Mouse (Mus musculus) retina, adult 2 months (tissue): ENCODE results near the gene Mrvi1.

Source experiments
- DNase-seq: peaks from one replicate; pipeline ENCODE4 v3.0.0-alpha.2; 2012; ENCODE audit warnings: low read depth, low spot score

Gene Mrvi1

DNA sequence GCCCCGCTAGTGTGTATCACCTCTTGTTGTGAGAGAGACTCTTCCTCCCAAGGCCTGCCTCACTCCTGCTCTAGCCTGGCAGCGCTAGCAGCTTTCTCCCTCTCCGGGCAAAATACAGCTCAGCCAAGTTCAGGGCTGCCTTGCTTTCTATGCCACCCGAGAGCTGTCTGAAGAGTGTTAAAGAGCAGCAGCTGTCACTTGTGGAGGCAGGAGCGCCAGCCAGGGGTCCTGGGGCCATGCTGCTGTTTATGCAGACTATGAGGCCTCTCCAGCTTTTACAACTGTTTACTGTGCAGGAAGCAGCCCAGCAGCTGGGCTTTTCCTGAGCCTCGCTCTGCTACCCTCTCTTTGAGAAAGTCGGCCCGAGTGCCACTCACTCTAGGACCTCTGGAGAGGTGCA lies 1.2 kb downstream of the Mrvi1 start:
- no peak for DNase-seq

DNA sequence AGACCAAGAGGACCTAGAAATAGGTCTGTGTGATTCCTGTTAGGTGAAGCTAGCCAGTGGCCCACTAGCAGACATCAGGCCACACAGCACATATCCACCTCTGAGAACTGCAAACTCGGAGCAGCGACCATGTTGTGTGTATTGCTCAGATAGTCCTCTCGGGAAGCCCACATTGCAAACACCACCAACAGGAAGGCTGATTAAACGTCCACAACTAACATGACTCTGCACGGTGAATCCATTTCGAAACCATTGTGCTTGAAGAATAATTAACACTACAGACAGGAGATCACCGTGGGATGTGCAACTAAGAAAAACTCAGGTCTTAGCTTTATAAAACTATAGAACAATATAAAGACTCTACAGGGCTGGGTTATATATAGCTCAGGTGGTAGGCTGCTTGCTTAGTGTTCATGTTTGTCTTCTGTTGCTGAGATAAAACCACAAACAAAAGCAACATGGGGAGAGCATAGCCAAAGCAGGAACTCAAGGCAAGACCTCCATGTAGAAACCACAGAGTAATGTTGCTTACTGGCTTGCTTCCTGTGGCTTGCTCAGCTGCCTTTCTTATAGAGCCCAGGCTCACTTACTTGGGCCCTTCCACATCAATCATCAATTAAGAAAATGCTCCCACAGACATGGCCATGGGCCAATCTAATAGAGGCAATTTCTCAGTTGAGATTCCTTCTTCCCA lies 4.4 kb downstream of the Mrvi1 start:
- no peak for DNase-seq

DNA sequence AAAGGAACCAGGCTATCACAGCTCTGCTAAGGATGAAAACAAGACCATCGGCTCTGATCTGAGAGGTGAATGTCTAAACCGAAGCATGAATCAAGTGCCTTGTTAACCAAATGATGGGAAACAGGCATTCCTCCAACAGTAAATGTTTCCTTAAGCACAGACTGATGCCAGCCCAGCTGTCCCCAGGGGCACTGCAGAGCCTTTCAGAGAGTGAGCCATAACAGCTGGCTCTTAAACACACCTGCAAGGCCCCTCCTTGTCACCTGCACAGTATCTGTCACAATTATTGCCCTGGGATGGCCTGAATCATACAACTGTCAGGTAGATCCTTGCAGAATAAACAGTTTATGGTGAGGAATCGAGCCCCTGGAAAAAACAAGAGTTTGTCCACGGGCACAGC lies 8.8 kb downstream of the Mrvi1 start:
- DNase-seq, result no peak

DNA sequence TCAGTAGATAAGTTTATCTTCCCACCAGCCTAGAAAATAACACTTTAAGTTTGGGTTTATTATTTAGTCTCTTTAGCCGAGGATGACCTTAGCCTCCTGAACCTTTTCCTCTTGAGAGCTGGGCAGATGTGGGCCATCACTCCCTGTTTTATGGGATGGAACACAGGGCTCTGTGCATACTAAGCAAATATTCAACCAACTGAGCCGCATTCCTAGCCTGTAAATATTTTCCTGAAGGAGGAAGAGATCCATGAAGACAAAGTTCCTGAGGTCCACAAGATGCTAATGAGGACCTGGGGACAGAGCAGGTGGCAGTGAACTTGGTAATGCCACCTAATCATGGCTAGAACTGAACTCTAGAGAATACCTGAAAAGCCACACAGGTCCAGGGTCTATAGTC lies 9.5 kb downstream of the Mrvi1 start:
- no peak for DNase-seq

DNA sequence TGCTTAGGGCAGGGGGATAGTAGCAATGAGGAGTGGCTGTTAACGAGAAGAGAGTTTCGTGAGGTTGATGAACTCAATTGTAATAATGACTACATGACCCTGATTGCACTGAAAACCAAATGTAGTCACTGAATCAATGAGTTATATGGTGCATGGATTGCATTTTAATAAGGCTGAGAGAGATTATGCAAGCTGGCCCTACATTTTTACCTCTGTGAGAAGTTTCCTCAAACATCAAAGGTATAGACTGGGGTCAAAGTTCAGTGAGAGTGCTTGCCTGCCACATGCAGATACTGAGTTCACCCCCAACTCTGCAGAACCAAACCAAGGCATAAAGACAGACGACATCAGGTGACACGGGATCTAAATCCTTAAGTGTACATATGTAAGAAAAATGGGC lies 14.9 kb downstream of the Mrvi1 start:
- DNase-seq, result no peak

DNA sequence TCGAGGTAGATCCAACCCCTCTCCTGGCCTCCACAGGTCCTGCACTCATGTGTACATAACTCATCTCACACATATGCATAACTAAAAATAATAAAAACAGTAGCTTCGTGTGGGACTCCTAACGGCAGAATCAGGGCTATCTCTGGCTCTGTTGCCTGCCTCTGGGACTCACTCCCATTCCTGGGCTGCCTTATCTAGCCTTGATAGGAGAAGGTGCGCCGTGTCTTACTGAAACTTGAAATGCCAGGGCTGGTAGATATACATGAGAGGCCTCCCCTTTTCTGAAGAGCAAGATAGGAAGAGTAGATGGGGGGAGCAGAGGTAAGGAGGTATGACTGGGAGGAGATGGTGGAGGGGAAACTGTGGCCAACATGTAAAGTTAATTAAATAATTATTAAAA lies 15.4 kb downstream of the Mrvi1 start:
- no peak for DNase-seq

DNA sequence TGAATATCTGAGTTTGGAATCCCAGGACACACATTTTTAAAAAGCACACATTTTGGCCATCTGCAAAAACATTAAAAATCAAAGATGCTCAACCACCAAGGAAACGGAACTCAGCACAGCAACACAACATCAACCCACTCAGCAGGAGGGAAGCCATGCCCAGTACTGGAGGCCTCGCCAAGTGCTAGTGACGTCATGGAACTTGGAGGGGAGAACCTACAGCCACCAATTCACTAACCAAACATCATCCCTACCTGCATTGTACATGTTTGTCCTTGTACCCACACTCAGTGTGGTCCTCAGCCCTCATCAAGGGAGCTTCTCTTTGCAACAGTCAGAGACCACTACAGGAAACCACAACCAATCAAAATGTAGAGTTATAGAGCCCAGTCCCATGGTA lies 16.9 kb downstream of the Mrvi1 start:
- no peak for DNase-seq

DNA sequence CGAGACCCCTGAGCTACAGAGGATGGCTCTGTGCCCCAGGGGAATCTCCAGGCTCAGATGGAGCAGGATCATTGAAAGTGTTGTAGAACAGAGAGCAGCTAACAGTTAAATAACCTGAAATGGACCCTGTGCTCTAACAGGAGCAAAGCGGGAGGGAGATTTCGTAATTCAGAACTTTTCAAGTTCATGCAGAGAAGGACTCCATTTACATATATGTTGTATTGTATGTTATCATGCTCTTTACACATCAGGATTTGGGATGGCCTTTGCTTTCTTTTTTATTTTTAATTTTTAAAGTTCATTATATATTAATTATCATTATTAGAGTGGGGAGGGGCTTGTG lies 18.6 kb downstream of the Mrvi1 start:
- DNase-seq, result no peak

DNA sequence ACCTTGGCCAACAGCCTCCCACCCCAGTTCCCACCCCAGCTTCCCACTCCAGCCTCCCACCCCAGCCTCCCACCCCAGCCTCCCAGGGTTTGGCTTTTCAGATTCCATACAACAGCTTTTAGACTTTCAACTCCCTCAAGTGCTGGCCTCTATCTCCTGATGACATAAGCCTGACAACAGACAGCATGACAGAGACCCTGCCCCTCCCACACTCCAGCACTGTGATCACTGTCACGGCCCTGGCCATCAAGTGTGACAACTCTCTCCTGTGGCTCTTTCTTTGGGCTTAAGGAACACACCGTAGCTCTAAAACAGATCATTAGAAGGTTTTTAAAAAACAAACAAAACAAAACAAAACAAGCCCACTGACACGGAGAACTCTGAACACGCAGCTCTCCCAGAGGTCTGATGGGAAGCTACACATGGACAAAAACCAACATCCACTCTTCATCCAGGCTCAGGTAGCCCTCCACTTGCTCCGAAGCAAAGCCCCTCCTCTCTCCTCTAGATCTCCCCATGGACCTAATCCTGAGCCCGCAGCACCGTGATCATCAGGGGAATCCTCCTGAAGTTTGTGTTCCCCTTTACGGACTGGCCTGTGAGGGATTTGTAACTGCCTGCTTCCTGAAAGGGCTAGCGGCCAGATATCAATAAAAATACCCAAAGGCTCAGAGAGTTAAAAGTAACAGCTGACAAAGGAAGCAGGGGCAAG lies 19.2 kb downstream of the Mrvi1 start:
- DNase-seq, result no peak

DNA sequence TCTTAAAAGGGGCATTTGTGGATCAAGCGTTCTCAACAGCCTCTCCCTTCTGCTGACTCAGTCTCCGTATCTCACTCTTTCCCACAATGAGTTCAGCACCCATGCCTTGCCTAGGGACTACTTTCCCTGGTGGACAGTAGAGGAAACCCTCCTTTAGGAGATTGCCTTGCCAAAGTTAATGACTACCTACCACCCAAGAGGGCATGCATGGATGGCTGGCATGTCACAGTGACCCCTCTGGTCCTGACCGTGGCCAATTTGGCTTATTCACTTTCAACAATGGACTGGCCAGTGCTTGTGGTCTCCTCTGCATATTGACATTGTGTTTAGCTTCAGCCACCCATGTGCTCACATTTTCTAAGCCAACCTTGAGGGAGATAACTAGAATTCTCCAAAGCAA lies 19.8 kb downstream of the Mrvi1 start:
- no peak for DNase-seq

DNA sequence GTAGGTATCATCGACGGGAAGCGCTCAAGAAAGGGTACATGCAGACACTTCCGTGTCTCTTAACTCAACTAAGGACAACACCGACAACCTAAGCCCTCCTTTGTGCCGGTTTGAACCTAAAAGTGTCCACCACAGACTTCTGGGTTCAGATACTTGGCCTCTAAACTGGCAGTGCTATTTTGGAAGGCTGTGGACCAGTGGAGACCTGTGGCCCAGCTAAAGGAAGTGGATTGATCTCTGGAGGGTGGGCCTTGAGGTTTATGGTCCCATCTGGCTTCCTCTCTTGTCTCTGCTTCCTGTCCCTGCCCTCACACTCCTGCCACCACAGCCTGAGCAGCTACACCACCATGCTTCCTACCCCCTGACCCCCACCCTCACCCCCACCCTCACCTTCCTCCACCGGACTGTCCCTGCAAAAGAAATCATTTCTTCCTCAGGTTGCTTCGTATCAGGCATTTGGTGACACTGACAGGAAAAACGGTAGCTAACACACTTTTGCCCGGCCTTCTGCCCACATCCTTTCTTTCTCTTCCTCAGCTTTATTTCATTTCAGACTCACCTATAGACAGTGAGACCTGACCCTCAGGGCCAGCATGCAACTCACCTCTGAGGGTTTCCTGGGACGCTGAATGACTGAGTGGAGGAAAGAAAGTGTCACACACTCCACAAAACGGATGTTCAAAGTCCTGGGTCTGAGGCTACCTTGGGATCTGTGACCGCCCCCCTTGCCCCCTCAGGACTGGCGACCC lies 25.7 kb downstream of the Mrvi1 start:
- DNase-seq, result no peak

DNA sequence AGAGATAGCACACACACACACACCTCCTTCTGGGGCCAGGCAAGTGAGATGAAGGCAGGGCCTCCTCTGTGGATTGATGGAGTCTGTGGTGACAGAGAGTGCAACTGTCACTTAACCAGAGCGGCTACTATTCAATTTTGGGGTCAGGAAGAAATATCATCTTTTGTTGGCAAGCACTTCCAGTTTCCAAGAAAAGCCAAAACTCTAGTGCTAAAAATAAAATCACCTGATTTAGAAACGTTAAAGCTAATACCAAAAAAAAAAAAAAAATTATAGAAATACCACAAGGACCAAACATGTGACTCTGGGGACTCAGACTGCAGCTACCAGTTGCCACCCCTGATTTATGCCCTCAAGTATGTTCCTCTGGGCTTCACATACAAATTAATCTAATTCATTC lies 26.7 kb downstream of the Mrvi1 start:
- no peak for DNase-seq

DNA sequence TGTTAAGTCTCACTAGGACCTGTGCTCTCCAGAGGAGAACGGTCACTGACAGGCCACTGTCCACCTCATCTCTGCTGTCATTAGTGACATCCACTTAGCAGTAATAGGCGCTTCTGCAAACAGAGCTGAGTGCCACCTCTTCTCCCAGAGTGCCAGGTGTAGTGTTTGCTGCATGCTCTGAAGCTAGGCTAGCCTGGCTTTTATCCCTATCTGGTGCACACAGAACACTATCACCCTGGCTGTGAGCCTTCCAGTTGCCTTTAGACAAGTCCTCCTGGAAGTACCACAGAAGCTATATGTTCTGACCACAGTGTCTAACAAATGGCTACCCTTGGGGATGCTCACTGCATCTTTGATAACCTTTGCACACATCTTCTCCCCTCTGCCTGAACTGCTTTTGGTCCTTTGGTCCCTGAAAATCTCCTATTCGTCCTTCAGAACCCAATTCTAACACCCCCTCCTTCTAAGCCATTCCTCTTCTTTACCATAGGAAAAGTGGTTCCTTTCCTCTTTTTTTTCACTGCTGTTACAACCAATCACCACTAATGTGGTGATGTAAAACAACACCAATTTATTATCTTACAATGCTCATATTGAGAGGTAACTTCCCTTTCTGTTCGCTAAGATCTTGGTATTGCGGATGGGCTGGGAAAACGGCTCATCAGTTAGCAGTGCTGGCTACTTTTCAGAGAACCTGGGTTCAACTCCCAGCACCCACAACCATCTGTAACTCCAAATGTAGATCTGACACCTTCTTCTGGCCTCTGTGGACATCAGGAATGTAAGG lies 28.0 kb downstream of the Mrvi1 start:
- DNase-seq, result no peak

DNA sequence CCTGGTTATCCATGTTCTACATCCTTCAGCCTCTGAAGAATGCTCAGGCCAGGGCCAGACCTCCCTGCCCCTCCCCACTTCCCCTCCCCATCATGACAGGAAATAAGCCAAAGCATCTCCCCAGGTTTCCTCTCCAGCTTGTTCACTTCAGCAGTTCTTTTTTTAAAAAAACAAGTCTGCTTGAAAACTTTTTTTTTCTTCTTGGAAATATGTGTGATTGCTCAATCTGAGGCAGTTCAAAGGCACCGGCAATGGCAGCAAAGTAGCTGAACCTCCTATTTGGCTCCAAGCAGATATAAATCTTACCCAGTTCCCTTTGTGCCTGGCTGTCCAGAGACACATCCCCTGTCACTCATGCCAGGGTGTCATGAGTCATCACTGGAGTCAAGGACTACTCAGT lies 29.1 kb downstream of the Mrvi1 start:
- no peak for DNase-seq

DNA sequence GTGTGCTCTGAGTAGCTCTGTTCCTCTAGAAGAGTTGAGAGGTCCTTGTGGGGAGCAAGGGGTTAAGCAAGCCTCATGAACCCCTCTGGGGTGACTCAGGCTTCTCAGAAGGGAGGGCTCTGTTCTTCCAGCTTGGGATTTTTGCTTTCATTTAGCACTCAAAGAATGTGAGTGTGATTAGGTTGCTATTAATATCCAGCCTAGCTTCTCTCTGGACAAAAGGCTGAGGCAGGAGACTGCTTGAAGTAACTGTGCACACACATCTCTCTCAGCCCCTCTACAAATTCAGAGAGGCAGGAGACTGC lies 31.7 kb downstream of the Mrvi1 start:
- no peak for DNase-seq

DNA sequence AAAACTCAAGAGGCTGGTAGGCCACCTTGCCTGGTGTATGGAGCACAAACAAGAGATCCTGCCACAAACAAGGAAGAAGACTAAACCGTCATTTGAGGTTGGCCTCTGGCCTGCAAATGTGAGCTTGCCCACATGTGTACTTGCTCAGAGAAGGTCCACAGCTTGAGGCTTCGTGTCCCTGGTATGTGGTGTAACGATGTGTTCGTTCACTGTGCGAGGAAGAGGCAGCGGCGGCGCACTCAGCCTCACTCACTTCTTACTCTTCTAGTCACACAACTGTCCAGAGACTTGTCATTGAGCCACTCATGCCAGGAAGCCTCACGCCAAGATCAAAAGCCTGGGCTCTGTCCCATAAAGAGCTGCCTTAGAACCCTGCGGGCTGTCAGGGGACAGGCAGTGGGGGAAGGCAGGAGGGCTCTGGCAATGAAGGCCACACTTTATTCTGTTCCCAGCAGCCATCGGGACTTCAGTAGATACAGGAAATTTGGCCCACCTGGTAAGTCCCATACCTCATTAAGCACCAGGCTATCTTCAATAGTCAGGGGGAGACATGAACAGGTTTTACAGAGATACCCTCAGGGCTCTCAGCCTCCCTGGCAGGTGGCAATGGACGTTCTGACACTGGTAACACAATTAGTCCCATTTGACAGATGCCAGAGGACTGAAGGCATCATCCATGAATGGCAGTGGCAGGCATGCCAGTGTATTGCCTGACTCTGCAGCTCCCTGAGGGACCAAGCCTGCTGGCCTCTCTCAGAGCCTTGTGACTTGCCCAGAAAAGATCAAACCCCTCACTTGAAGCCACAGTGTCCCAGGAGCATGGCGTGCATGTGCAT lies 32.3 kb downstream of the Mrvi1 start:
- no peak for DNase-seq

DNA sequence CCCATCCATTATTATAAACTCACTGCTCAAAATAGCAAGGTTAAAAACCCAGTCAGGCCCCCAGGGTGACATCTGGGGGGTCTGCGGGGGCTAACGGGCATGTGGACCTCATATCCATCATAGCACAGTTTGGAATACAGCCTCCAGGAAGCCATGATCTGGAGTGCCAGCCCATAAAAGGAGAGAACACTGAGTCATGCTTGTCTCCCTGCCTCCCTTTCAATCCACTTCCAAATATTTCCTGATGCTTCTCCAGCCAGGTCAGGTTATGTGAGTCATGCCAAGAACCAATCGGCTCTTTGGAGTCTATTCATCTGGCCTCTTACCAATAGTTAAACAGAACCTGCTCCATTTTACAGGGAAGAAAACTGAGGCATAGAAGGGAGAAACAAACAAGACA lies 33.7 kb downstream of the Mrvi1 start:
- DNase-seq, result no peak

DNA sequence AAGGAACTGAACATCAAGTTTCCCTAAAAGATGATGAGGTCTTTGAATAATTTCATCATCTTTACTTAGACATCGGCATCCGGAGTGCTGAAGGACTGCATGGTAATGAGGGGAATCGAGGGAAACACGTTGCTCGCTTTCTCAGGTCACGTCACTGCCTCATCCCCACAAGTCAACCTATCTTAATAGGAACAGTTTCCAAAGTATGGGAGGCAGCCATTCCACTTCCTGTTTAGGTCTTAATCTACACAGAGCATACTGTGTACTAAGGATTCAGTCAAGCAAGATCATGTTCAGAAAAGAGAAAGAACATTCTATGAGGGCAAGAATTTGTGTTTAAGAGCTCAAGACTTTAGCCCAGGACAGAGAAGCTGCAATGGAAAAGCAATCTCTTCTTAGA lies 34.6 kb downstream of the Mrvi1 start:
- DNase-seq, result no peak

DNA sequence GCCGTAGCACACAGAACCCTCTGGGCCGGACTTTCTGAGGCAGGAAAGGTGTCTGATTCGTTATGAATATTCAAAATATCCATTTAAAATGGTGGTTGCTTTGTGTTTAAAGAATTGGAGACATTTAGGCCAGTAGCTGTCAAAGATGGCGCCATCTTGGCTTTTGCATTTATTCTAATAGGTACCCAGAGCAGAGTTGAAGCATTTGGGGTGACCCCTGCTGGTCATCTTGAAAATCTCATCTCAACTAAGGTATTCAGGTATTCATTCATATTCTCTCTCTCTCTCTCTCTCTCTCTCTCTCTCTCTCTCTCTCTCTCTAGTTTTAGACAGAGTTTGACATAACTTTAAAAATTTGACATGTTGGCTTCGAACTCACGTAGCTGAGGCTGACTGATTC lies 35.5 kb downstream of the Mrvi1 start:
- DNase-seq, result peak; percentile 16

DNA sequence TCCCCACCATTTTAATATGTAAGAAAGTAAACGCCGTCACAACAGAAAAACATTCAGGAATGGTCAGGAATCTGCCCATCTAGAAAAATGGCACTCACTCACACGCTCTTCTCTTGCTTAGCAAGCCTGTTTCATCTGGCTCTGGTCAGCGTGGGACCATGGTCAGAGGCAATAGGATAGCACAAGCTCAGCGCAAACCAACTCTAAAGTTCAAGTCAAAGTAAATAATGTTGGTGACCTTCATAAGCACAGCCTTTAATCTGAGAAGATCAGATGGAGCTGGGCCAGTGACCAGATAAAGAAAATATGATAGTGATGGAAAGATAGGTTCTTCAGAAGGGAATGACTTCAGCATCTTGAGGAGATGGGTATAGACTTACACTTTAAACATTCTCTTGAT lies 37.9 kb downstream of the Mrvi1 start:
- DNase-seq, result no peak

DNA sequence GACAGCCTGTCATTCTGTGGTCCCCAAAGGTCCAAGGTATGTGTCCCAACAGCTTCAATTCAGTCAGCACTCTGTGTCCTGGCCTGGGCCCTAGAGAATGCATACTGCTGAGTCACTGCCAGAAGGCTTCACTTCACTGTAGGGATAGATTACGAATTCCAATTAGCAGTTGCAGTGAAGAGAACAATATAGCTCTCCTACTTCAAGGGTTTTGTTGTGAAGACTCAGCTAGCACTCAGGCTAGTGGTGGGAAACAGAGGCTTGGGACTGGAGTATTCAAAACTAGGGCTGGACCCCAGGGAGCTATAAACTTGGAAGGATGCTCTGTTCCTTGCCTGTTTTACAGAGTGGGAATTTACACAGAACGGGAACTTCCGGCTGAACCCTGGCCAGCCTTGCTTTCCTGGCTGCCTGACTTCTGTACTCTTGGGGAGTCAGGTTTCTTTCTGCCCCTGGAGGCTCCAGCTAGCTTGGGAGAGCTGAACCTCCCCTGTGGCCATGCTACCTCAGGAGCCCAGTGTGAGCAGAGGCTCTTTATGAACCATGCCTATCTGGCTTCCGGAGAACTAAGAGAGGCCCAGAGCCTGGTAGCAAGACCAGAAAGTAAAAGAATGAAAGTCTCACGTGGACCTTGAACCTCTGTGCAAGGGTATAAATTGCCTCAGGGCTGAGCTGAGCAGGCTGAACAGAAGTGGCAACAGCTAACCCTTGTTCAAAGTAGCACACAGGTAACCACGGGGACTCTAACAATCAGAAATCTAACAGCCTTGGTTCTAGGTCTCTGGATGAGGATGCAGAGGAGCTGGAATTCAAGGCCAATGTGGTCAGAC lies 40.3 kb downstream of the Mrvi1 start:
- no peak for DNase-seq
